Mouse (Mus musculus) bone marrow, adult 2 months (tissue): ENCODE results near the gene Tmprss12. TPM values are rescaled to one million over a fixed set of nuclear protein-coding genes. Genes with fewer than 3 reads are reported as not detected.

Experiments
- H3K27ac ChIP-seq: fragments of 200-500 bp; 2 replicates; pipeline ENCODE4 v1.5.1; 2012; ENCODE audit warnings: low read depth, mild to moderate bottlenecking, control low read depth, inconsistent platforms, low read length; ENCODE audit not compliant: control insufficient read depth, poor library complexity, insufficient read depth
- H3K4me1 ChIP-seq: fragments of 200-500 bp; 2 replicates; pipeline ENCODE4 v1.6.1; 2011; ENCODE audit warnings: low read length; ENCODE audit not compliant: control insufficient read depth, insufficient read depth
- H3K4me3 ChIP-seq: fragments of 200-500 bp; replicated peaks from 2 replicates; pipeline ENCODE3; 2011; ENCODE audit warnings: mild to moderate bottlenecking, low read depth, low read length, control low read depth; ENCODE audit not compliant: control insufficient read depth
- CTCF ChIP-seq: fragments of 200-500 bp; IDR thresholded peaks from 2 replicates; pipeline ENCODE4 v1.5.1; 2011; ENCODE audit warnings: low read length, control low read depth; ENCODE audit not compliant: control insufficient read depth, insufficient read depth
- POLR2A ChIP-seq: fragments of 200-500 bp; IDR thresholded peaks from 2 replicates; pipeline ENCODE4 v1.6.1; 2011; ENCODE audit warnings: low read depth, mild to moderate bottlenecking, control low read depth, low read length, borderline replicate concordance; ENCODE audit not compliant: control insufficient read depth
- WGBS: fragments of 180-500 bp; shearing (Covaris S2); methylation state at CpG from one replicate; pipeline ENCODE4 v1.1.7; 2018; 5-methylcytosine and 5-hydroxymethylcytosine counted together
- polyA plus RNA-seq: library from polyadenylated mRNA; stranded (reverse); fragments of >200 nt; gene quantifications from 2 replicates; pipeline ENCODE4 v1.2.4, GENCODE M21; 2011; ENCODE audit warnings: low replicate concordance; ENCODE audit not compliant: missing spikeins, insufficient read depth, insufficient read length

Gene Tmprss12
- polyA plus RNA-seq, 1 experiment: not detected

DNA sequence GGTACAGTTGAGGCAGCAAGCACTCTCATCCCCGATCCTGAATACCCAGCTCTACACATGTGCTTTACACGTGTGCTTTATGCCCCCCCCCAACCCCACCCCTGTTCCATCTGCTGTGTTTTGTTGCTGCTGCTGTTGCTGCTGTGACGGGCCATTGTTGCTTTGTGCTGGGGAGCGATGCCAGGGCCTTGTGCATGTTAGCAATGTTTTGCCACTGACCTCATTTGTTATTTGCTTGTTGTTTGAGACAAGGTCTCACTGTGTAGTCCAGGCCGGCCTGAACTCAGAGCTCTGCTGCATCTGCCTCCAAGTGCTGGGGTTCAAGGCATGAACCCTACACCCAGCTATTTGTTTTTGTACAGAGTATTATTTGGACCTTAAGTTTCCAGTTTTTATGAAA, 10.2 kb downstream of the Tmprss12 start:
- WGBS: 87% methylated on average over 5 of the region's 5 CpGs
- TF ChIP-seq POLR2A (no peak), CTCF (no peak)
- Histone ChIP-seq H3K4me3 (no peak overlapping the region), H3K4me1 (no peaks in the 10 kb centered on the region), H3K27ac (no peak overlapping the region)

DNA sequence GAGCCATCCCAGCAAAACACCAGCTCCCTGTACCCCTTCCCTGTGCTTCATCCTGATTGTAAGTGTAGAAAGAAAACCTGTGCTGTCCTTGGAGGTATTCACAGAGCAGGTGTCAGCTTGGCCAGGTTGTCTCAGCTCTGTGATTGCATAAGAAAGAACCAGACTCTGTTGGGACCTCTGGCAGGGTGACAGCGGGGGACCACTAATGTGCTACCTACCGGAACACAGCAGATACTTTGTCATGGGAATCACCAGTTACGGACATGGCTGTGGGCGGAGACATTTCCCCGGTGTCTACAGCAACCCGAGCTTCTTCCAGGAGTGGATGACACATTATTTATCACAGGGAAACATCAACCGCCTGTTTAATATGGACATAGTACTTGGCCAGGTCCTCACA, 11.7 kb downstream of the Tmprss12 start:
- H3K4me3 ChIP-seq: no peak overlapping the region
- H3K27ac ChIP-seq: no peak overlapping the region
- 80% methylated on average over 7 of the region's 7 CpGs for WGBS
- no peak for TF ChIP-seq POLR2A
- TF ChIP-seq CTCF: no peak
- no peaks in the 10 kb centered on the region for H3K4me1 ChIP-seq

DNA sequence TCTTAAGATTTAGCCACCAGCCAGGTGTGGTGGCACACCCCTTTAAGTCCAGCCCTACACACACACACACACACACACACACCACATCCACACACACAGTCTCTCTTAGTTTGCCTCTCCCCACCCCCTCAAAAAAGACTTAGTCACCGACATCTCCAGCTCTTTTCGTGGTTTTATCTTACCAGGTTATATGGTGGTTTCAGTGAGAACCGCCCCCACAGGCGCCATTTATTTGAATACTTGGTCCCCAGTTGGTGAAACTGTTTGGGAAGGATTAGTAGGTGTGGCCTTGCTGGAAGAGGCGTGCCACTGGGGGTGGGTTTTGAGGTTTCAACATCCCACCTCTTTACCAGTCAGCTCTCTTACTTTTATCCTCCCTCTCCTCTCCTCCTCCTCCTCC, 17.2 kb downstream of the Tmprss12 start:
- Histone ChIP-seq H3K27ac (no peak overlapping the region), H3K4me3 (no peak overlapping the region), H3K4me1 (no peaks in the 10 kb centered on the region)
- 63% methylated on average over 5 of the region's 5 CpGs for WGBS
- TF ChIP-seq POLR2A: no peak
- no peak for TF ChIP-seq CTCF

DNA sequence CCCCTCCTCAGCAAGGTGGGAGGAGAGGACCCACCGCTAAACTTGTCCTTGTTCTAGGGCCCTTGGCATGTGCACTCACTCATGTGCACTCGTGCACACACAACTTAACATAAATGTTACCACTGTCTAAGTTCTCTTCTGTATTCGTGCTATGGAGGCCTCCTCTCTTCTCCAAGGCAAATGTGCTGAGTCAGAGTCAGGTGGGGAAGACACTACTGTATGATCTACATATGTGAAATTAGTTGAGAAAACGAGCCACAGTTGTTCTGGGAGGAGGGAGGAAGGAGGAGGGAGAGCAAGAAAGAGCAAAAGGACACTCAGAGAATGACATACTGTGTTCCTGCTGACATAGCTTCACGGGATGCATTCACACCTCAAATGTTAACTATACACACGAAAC, 19.9 kb downstream of the Tmprss12 start:
- Histone ChIP-seq H3K27ac (no peak overlapping the region), H3K4me1 (no peaks in the 10 kb centered on the region; the same call in 1 of the 2 replicates), H3K4me3 (no peak overlapping the region)
- 51% methylated on average over 6 of the region's 6 CpGs for WGBS
- no peak for TF ChIP-seq CTCF
- no peak for TF ChIP-seq POLR2A

DNA sequence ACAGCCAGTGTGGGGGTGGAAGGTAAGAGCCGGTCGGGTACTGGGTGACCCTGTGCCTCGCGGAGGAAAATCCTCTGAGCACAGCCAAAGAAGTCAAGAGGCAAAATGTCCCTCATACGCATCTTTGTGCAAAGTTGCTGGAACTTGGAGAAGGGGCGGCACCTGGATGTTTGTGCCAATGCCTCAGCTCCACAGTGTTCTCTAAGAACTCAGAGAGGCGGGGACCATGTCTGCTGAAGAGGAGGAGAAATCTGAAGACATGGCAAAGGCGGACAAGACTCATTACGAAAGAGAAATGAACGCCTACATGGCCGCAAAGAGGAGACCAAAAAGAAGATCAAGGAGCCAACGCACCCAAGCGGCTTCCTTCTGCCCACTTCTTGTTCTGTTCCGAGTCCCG, 20.9 kb downstream of the Tmprss12 start:
- no peaks in the 10 kb centered on the region; the same call in 1 of the 2 replicates for H3K4me1 ChIP-seq

DNA sequence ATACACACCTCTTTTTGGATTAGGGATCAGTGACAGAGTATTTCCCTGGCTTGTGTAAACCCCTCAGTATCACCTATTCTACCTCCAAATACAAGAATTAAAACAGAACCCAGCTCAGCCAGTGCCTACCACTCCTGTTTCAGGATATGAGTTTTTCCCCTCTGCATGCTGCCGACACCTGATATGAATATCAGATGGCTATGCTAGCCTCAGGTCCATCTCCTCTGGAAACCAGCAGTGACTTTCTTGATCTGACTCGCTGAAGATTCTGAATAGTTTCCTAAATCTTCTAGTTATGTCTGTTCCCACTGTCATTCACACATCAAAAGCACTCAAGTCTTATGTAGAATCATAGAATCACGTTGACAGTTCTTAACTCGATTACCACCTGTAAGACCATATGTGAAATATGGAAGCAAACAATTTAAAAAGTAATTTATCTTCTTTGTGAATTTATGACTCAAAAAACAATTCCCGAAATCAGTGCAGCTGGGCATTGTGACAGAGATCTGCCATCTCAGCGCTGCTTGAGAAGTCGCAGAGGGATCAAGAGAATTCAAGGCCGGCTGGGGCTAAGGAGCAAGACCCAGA, 22.9 kb downstream of the Tmprss12 start:
- TF ChIP-seq POLR2A (no peak), CTCF (no peak)
- 10% methylated on average over 8 of the region's 8 CpGs for WGBS
- Histone ChIP-seq H3K4me1 (no peaks in the 10 kb centered on the region; the same call in 1 of the 2 replicates), H3K4me3 (peak overlapping the region; percentile 37), H3K27ac (peak overlapping the region; percentile 64)

More for the DNA sequence above, 20.9 kb downstream of the Tmprss12 start:
- H3K27ac ChIP-seq: no peak overlapping the region
- no peak overlapping the region for H3K4me3 ChIP-seq
- TF ChIP-seq POLR2A: no peak
- TF ChIP-seq CTCF: no peak
- 78% methylated on average over 15 of the region's 15 CpGs for WGBS

DNA sequence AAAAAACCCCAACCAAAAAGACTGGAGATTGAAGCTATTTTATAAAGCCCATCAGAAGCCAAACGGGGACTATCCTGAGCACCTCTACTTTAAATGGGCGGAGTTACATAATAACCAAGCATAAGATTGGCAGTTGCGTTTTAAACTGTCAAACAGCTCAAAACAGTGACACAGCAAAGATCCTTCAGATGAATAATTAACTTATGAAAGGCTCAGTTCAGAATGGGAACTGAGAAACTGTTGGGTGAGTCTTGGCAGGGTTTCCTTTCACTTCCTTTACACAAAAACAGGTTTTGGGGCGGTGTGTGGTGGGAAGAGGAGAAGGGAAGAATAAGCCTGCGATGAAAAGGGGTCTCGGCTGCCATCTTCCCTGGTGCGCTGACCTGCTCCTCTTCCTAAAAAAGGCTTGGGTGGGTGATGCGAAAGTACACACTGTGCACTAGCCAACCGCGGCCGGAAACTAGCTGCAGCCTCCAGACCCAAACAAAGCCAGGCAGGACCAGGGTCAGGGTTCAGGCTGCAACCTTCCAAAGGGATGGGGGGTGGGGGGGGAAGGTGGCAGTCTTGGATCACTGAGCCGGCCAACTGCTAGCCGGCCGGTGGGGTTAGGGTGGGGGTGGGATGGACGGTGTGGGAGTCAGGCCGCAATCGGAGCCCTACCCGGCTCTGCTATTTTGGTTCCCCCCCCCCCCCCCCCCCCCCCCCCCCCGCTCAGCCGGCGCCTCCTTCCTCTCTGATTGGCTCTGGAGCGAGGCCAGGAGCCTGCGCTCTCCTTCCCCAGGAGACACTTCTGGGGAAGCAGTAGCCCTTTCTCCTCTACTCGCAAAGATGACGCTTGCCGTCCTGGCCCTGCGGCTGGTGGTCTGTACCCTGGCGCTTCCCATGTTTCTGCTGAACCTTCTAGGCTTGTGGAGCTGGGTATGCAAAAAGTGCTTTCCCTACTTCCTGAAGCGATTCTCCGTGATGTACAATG, 23.7 kb downstream of the Tmprss12 start, which contains the start of gene Mettl7a1:
Mettl7a1 (plus strand) TSS at position 122 of the 973 bp plus-strand sequence.
- Histone ChIP-seq H3K4me3 (peak within 1 kb of the TSS; percentile 79), H3K4me1 (no peaks in the 10 kb centered on the region; the same call in 1 of the 2 replicates), H3K27ac (peak within 1 kb of the TSS; percentile 96)
- under 1% methylated on average over 26 of the region's 30 CpGs for WGBS
- TF ChIP-seq POLR2A: peak; percentile 58; the same call in 1 of the 2 replicates
- TF ChIP-seq CTCF: no peak

DNA sequence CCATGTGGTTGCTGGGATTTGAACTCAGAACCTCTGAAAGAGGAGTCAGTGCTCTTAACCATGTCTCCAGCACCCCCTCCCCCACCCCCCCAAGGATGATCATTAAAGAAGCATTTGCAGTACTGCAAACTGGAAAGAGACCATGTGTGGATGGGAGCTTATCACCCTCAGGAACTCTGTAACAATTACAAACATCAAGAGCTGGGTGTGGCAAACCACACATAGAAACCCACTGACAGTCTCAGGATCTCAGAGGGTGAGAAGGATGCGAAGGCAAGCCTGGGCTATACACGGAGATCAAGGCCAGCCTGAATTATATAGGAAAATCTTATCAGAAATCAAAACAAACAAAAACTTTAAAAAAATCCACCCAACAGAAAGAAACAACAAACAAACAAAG, 25.6 kb downstream of the Tmprss12 start:
- H3K27ac ChIP-seq: no peak overlapping the region
- no peak for TF ChIP-seq POLR2A
- no peak for TF ChIP-seq CTCF
- no peak overlapping the region for H3K4me3 ChIP-seq
- no peaks in the 10 kb centered on the region; the same call in 1 of the 2 replicates for H3K4me1 ChIP-seq
- WGBS: 45% methylated on average over 2 of the region's 2 CpGs
